Mouse (Mus musculus) neutrophil, adult 83 days (primary cell): Measurements from ENCODE around the gene Lima1. TPM values are rescaled to one million over a fixed set of nuclear protein-coding genes. Genes with fewer than 3 reads are reported as not detected.

Experiments used
- total RNA-seq, 2 experiments: library from RNA; stranded (reverse); gene quantifications; one replicate each; pipeline ENCODE4 v1.2.4; 2023

Gene Lima1
- 10 to 100 TPM; 14.0 to 19.9 TPM for total RNA-seq

DNA sequence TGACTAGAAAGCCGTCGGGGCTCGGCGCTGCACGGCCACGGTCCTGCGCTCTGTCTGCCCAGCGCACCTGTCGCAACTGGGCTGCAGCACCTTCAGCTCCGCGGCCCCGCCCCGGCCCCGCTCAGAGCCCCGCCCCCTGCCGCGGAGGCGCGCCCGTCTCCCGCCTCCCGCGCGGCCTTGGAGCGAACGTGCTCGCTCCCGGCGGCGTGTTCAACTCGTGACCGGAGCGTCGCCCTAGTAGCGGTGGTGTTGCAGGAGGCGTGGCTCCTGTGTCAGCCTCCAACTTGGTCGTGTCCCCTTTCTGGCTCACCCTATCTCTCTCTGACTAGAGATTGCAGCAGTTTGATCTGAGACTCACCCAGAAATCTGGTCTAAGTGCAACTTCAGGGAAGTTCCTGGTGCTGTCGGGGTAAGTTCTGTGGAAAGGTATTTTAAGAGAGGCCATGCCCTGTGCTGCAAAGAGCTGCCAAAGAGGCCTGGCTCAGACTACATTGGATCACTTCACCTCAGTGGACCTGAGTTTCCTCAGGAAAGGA lies at the start of gene Lima1:
Gene Lima1 (minus strand): TSS at position 123 of the 536 bp plus-strand sequence.

DNA sequence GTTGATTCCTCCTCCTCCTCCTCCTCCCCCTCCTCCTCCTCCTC lies 102.6 kb downstream of the Lima1 start, which contains the start of gene Cers5:
Gene Cers5 (minus strand): TSS at position 5 of the 44 bp plus-strand sequence.

Other genes starting within 250 kb of the Lima1 start
- 10 to 100 TPM; 88.7 to 95.9 TPM for gene Racgap1, start 223.8 kb downstream of the Lima1 start, total RNA-seq
- gene Asic1, start 205.1 kb downstream of the Lima1 start, total RNA-seq, result under 1 TPM in 1 of 2 experiments, not detected in 1; 0.11 TPM
- gene Smarcd1, start 173.3 kb downstream of the Lima1 start, total RNA-seq, result 10 to 100 TPM; 16.6 to 18.7 TPM
- gene Gm17349, start 170.0 kb downstream of the Lima1 start, total RNA-seq, result 1 to 10 TPM in 1 of 2 experiments, not detected in 1; 1.6 TPM
- gene Gpd1, start 157.9 kb downstream of the Lima1 start, total RNA-seq, result under 1 TPM in 1 of 2 experiments, not detected in 1; 0.15 TPM
- 10 to 100 TPM; 44.6 to 46.1 TPM for gene Cox14, start 149.8 kb downstream of the Lima1 start, total RNA-seq
- 10 to 100 TPM; 22.5 to 31.1 TPM for gene Cers5, start 102.6 kb downstream of the Lima1 start, total RNA-seq
- not detected for gene Fam186a, start 91.6 kb upstream of the Lima1 start, total RNA-seq
- 10 to 100 TPM; 27.4 to 36.2 TPM for gene Larp4, start 94.6 kb upstream of the Lima1 start, total RNA-seq
- 10 to 100 TPM; 29.6 to 29.7 TPM for gene Dip2b, start 163.2 kb upstream of the Lima1 start, total RNA-seq